Mouse (Mus musculus): ENCODE data around the gene Glt1d1. TPM values are rescaled to one million over a fixed set of nuclear protein-coding genes. Genes with fewer than 3 reads are reported as not detected.

Glt1d1 gene
- polyA plus RNA-seq, 1 experiment from 2014 or later = 0.91 TPM

- Histone ChIP-seq H3K4me3 (no peak overlapping the region), H3K27me3 (no peaks in the 10 kb centered on the region), H3K4me2 (no peak overlapping the region), H3K9ac (no peak overlapping the region), H3K4me1 (peaks cover 42% of the 10 kb centered on the region), H3K36me3 (peaks cover 22% of the 10 kb centered on the region), H3K9me3 (no peaks in the 10 kb centered on the region), H3K27ac (no peak overlapping the region)
- 78% methylated on average over 1 of the region's 1 CpGs for WGBS
- no peak for ATAC-seq (ENCODE audit: insufficient number of reproducible peaks, insufficient read depth, low FRiP score, low TSS enrichment, low read depth)
These were observed 20.2 kb upstream of the Glt1d1 start for GRCm38 (mm10) chr5:127611881-127612280.

GRCm38 (mm10) chr5:127612397-127612796 lies 19.7 kb upstream of the Glt1d1 start:
- H3K27me3 ChIP-seq = no peaks in the 10 kb centered on the region
- no peaks in the 10 kb centered on the region for H3K9me3 ChIP-seq
- WGBS = 99% methylated on average over 6 of the region's 6 CpGs
- no peak overlapping the region for H3K4me3 ChIP-seq
- no peak for ATAC-seq (ENCODE audit: insufficient number of reproducible peaks, insufficient read depth, low FRiP score, low TSS enrichment, low read depth)
- peaks cover 17% of the 10 kb centered on the region for H3K36me3 ChIP-seq
- no peak overlapping the region for H3K4me2 ChIP-seq
- H3K27ac ChIP-seq = no peak overlapping the region
- peaks cover 42% of the 10 kb centered on the region for H3K4me1 ChIP-seq
- H3K9ac ChIP-seq = no peak overlapping the region

GRCm38 (mm10) chr5:127615459-127615858 lies 16.6 kb upstream of the Glt1d1 start:
- ATAC-seq (ENCODE audit: insufficient number of reproducible peaks, insufficient read depth, low FRiP score, low TSS enrichment, low read depth) = no peak
- Histone ChIP-seq H3K9ac (peak overlapping the region; percentile 99), H3K36me3 (no peaks in the 10 kb centered on the region), H3K27me3 (no peaks in the 10 kb centered on the region), H3K4me2 (peak overlapping the region; percentile 92), H3K27ac (no peak overlapping the region), H3K9me3 (0 out of 2 replicates have a peak, but pooled peaks cover 4% of the 10 kb centered on the region), H3K4me3 (peak overlapping the region; percentile 97), H3K4me1 (peaks cover 42% of the 10 kb centered on the region)
- 79% methylated on average over 3 of the region's 3 CpGs for whole genome bisulfite sequencing

DNA sequence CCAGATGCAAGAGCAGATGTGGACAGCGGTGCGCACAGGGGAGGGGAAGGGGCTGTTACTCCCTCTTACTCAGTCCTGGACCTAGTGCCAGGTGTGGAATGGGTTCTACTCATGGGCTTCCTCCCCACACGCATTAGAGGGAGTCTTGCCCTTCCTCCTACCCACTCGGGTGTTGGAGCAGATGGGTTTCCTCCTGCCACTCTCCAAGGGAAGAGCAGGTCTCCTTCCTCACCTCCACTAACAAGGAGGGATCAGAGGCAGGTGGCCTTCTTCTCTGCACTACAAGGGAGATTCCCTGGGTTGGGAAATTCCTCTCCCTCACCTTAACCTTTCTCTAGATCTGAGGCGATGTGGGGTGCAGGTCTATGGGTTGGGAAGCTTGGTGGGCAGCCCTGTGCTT lies 15.9 kb upstream of the Glt1d1 start:
- Histone ChIP-seq H3K27ac (no peak overlapping the region), H3K27me3 (no peaks in the 10 kb centered on the region), H3K4me3 (peak overlapping the region; percentile 97), H3K36me3 (no peaks in the 10 kb centered on the region), H3K4me1 (peaks cover 37% of the 10 kb centered on the region), H3K9me3 (0 out of 2 replicates have a peak, but pooled peaks cover 4% of the 10 kb centered on the region), H3K4me2 (peak overlapping the region; percentile 92), H3K9ac (peak overlapping the region; percentile 99)
- ATAC-seq (ENCODE audit: insufficient number of reproducible peaks, insufficient read depth, low FRiP score, low TSS enrichment, low read depth) = no peak
- WGBS = 12% methylated on average over 5 of the region's 5 CpGs

GRCm38 (mm10) chr5:127616884-127617635 lies 15.0 kb upstream of the Glt1d1 start:
- H3K4me3 ChIP-seq = peak overlapping the region; percentile 97
- under 1% methylated on average over 90 of the region's 91 CpGs for WGBS
- H3K27ac ChIP-seq = peak overlapping the region; percentile 87
- peak overlapping the region; percentile 99 for H3K9ac ChIP-seq
- peak; percentile 84 for ATAC-seq (ENCODE audit: insufficient number of reproducible peaks, insufficient read depth, low FRiP score, low TSS enrichment, low read depth)
- H3K4me1 ChIP-seq = peaks cover 29% of the 10 kb centered on the region
- peak overlapping the region; percentile 92 for H3K4me2 ChIP-seq
- no peaks in the 10 kb centered on the region for H3K36me3 ChIP-seq
- H3K9me3 ChIP-seq = 0 out of 2 replicates have a peak, but pooled peaks cover 4% of the 10 kb centered on the region
- no peaks in the 10 kb centered on the region for H3K27me3 ChIP-seq

DNA sequence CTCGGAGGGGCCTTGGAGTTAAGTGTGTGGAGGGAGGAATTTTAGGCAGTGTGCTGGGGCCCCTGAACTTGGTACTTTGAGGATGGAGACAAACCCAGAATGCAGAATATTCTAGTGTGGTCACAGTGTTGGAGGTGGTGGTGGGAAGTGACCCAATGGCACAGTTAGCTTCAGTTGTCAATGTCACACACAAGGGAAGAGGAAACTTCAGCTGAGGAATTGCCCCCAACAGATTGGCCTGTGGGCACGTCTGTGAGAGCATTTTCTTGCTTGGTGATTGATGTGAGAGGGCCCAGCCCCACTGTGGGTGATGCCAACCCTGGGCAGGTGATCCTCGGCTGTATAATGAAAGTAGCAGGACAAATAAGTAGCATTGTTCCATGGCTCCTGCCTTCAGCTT lies 13.2 kb upstream of the Glt1d1 start:
- Histone ChIP-seq H3K4me2 (no peak overlapping the region), H3K27ac (no peak overlapping the region), H3K36me3 (no peaks in the 10 kb centered on the region), H3K9ac (no peak overlapping the region), H3K4me3 (no peak overlapping the region), H3K4me1 (peaks cover 25% of the 10 kb centered on the region), H3K9me3 (0 out of 2 replicates have a peak, but pooled peaks cover 4% of the 10 kb centered on the region), H3K27me3 (no peaks in the 10 kb centered on the region)
- WGBS = 63% methylated on average over 3 of the region's 3 CpGs
- no peak for ATAC-seq (ENCODE audit: insufficient number of reproducible peaks, insufficient read depth, low FRiP score, low TSS enrichment, low read depth)

DNA sequence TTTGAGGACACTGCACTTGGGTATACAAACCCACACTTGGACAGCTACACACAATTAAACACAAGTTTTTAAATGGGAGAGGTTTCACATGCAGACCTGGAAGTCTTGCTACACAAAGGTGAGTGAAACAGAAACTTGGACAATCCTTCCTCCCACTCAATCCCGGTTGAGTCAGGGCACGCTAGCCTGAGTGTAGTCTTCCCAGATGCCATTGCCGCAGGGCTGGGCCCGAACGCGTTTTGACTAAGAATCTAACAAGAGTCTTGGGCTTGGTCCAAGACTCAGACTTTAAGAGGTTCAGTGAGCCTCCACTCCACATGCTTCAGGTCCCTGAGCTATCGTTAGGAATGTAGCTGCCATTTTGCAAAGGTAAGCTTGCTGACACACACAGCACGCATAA lies 11.7 kb upstream of the Glt1d1 start:
- Histone ChIP-seq H3K9ac (no peak overlapping the region), H3K27me3 (no peaks in the 10 kb centered on the region), H3K4me1 (peaks cover 11% of the 10 kb centered on the region), H3K4me3 (no peak overlapping the region), H3K9me3 (0 out of 2 replicates have a peak, but pooled peaks cover 4% of the 10 kb centered on the region), H3K27ac (no peak overlapping the region), H3K36me3 (no peaks in the 10 kb centered on the region), H3K4me2 (no peak overlapping the region)
- ATAC-seq (ENCODE audit: insufficient number of reproducible peaks, insufficient read depth, low FRiP score, low TSS enrichment, low read depth) = no peak
- 81% methylated on average over 8 of the region's 8 CpGs for WGBS

GRCm38 (mm10) chr5:127621108-127621507 lies 11.0 kb upstream of the Glt1d1 start:
- no peak overlapping the region for H3K4me2 ChIP-seq
- no peak overlapping the region for H3K27ac ChIP-seq
- no peak overlapping the region for H3K4me3 ChIP-seq
- H3K4me1 ChIP-seq = peaks cover 3% of the 10 kb centered on the region
- ATAC-seq (ENCODE audit: insufficient number of reproducible peaks, insufficient read depth, low FRiP score, low TSS enrichment, low read depth) = no peak
- no peaks in the 10 kb centered on the region for H3K27me3 ChIP-seq
- H3K9ac ChIP-seq = no peak overlapping the region
- 0 out of 2 replicates have a peak, but pooled peaks cover 4% of the 10 kb centered on the region for H3K9me3 ChIP-seq
- whole genome bisulfite sequencing = 83% methylated on average over 10 of the region's 10 CpGs
- H3K36me3 ChIP-seq = no peaks in the 10 kb centered on the region

GRCm38 (mm10) chr5:127624427-127625213 lies 7.4 kb upstream of the Glt1d1 start:
- Histone ChIP-seq H3K9ac (no peak overlapping the region), H3K4me2 (no peak overlapping the region)

GRCm38 (mm10) chr5:127627242-127627641 lies 4.8 kb upstream of the Glt1d1 start:
- H3K9ac ChIP-seq = no peak overlapping the region
- H3K4me2 ChIP-seq = no peak overlapping the region
- no peak for ATAC-seq (ENCODE audit: insufficient number of reproducible peaks, insufficient read depth, low FRiP score, low TSS enrichment, low read depth)
- H3K36me3 ChIP-seq = no peaks in the 10 kb centered on the region
- peaks cover 14% of the 10 kb centered on the region for H3K27me3 ChIP-seq
- no peaks in the 10 kb centered on the region for H3K9me3 ChIP-seq
- no peak overlapping the region for H3K27ac ChIP-seq
- H3K4me1 ChIP-seq = peaks cover 6% of the 10 kb centered on the region; the same call in 1 of the 2 replicates
- 91% methylated on average over 12 of the region's 12 CpGs for WGBS
- no peak overlapping the region for H3K4me3 ChIP-seq

More at GRCm38 (mm10) chr5:127624427-127625213, 7.4 kb upstream of the Glt1d1 start:
- H3K4me1 ChIP-seq = no peaks in the 10 kb centered on the region
- no peaks in the 10 kb centered on the region for H3K36me3 ChIP-seq
- no peaks in the 10 kb centered on the region for H3K9me3 ChIP-seq
- WGBS = 79% methylated on average over 10 of the region's 10 CpGs
- no peak for ATAC-seq (ENCODE audit: insufficient number of reproducible peaks, insufficient read depth, low FRiP score, low TSS enrichment, low read depth)
- H3K27ac ChIP-seq = no peak overlapping the region
- H3K4me3 ChIP-seq = no peak overlapping the region
- no peaks in the 10 kb centered on the region for H3K27me3 ChIP-seq

- peaks cover 8% of the 10 kb centered on the region; the same call in 1 of the 2 replicates for H3K4me1 ChIP-seq
- ATAC-seq (ENCODE audit: insufficient number of reproducible peaks, insufficient read depth, low FRiP score, low TSS enrichment, low read depth) = no peak
- no peaks in the 10 kb centered on the region for H3K36me3 ChIP-seq
- H3K4me2 ChIP-seq = peak overlapping the region; percentile 98
- H3K9ac ChIP-seq = 0 out of 2 replicates have a peak overlapping the region, but pooled peaks have one; percentile 75
- peaks cover 31% of the 10 kb centered on the region for H3K27me3 ChIP-seq
- peak overlapping the region; percentile 54 for H3K4me3 ChIP-seq
- WGBS = 11% methylated on average over 5 of the region's 5 CpGs
- no peaks in the 10 kb centered on the region for H3K9me3 ChIP-seq
- H3K27ac ChIP-seq = no peak overlapping the region
These were observed 391 bp upstream of the Glt1d1 start for GRCm38 (mm10) chr5:127631671-127632070.
